Mouse (Mus musculus) T-helper 17 cell (primary cell): ENCODE results near the gene Slc1a2.

Source experiments
- in situ Hi-C, 2 experiments: fragments of 300-600 bp; cut with MboI, MseI; formaldehyde crosslinking; loops; 1 replicate in 1 of 2; 2 replicates in 1 of 2; pipeline ENCODE4 v1.15.1; 2025; ENCODE audit warnings: high pct_unique_total_duplicates in 2 of 2

Slc1a2 gene

DNA sequence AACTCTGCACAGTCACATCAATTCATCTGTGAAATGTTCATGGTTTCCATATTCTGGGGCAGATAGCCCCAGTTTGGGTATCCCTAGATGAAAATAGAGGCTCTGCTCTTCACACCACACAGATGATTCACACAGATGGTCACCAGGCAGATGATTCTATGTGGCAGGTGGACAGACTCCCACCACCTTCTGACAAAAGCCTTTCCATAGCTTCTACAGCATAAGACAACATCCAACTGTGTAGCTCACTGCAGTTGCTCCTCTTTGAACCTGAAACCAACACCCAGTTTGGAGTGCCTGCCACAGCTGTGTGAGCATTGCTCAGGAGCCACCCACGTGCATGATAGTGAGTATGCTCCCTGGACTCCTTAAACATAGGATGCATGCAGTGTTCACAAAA is 46.3 kb downstream of the Slc1a2 start:
- in situ Hi-C loops, result loop anchor here in 1 of 2 experiments (10.0 kb wide), 1 partner anchor 1390 kb away; no protein-coding TSS in a partner anchor

DNA sequence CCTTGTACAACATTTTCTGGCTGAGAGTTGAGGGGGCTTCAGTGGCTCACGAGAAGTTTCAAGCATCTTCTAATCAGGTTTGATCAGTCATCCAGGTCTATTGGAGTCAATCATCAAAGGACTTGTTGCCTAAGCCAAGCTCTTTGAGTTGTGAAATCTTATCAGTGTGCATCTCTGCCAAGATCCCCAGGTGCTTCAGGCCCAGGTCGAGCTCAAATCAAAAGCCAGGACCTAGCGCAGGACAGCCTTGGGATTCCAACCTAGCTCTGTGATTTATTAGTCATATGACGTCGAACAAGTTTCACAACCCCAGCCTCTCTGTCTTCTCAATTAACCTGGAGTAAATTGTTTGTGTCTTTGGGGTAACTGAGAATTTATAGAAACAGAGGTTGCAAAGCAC is 53.1 kb downstream of the Slc1a2 start:
- in situ Hi-C loops, result no loop called here

- in situ Hi-C loops, result no loop called here
These were observed 53.6 kb downstream of the Slc1a2 start for GRCm38 (mm10) chr2:102712049-102712448.

GRCm38 (mm10) chr2:102712678-102713628 is 54.5 kb downstream of the Slc1a2 start:
- in situ Hi-C loops, result no loop called here

DNA sequence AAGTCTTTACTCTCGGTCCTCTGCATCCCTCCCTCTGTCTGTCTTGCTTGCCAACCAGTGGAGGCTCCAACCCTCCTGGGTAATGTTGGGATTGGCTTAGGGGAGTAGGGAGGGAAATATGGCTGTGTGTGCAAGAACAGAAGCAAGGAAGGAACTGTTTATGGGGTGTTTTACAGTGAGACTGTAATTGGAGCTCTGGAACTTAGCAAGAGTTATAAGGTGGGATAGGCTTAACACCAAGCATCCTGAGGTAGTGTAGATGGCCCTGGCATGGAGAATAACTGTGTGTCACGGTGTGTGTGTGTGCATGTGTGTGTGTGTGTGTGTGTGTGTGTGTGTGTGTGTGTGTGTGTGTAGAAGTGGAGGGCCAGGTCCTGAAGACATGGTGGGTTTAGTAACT is 55.9 kb downstream of the Slc1a2 start:
- in situ Hi-C loops, result no loop called here

DNA sequence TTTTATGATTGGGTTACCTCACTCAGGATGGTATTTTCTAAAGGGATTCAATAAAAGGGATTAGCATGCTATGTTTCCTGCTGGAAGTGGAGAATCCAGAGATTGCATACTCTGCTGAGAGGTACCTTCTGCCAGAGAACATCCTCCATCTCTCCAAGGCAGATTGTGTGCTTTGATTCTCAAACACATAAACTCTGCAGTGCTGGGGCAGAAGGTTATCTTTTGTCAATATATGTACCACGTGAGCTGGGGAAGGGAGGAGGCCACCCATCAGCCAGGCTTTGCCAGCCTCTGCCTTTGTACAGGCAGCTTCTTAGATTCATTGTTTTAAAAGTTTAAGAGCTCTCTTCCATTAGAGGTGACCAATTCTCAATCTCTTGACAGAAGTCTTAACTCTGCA is 57.3 kb downstream of the Slc1a2 start:
- in situ Hi-C loops, result no loop called here

DNA sequence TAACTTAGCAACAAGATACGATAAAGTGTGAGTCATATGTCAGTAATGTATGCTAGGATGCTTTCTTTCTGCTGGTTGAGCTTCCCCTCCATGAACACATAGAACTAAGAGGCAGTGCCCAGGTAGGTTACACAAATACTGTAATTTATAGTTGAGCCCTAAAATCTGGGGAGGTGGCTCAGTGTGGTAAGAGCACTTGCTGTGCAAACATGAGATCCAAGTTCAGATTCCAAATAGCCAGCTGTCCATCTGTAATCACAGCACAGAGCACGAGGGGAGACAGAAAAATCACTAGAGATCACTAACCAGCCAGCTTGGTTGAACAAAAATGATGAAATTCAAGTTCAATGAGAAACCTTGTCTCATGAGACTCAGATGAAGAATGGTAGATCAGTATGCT is 63.4 kb downstream of the Slc1a2 start:
- in situ Hi-C loops, result no loop called here

- in situ Hi-C loops, result loop anchor here in 1 of 2 experiments (5.0 kb wide), 1 partner anchor 38 kb away; no protein-coding TSS in a partner anchor
These were observed 66.6 kb downstream of the Slc1a2 start for GRCm38 (mm10) chr2:102725054-102725453.

DNA sequence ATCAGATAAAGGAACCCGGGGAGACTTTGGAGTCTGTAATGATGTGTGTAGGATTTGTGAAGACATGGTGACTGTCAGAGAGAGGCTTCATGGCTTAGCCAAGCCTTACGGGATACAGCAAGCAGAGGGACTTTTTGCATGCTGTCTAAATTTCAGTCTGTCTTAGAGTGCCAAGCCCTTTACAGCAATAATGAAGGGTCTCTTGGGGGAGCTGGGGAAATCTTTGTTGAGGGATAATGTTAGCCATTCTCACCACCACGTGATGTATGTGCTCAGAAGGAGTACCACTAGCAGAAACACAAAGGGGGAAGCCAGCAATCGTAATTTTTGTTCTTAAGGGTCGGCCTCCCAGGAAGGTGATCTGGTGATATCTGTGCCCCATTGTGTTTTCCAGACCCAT is 71.9 kb downstream of the Slc1a2 start:
- in situ Hi-C loops, result no loop called here

- in situ Hi-C loops, result no loop called here
These were observed 72.3 kb downstream of the Slc1a2 start for GRCm38 (mm10) chr2:102730788-102731187.

DNA sequence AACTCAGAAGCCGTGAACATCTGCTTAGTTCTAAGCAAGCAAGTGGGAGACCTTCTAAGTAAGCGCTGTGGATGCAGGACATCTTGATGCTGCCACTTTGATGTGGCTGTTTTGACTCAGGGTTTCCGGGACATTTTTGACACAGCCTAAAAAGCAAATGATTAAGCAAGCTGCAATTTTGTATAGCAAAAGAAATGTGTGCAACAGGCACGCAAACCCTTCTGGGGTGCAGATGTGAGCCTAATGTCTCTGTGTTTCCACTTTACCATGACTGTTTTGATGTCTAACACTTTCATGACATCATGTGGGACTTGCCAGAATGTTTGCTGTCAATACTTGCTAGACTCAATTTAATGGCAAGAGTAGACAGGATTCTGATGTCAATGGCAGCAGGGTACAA is 74.7 kb downstream of the Slc1a2 start:
- in situ Hi-C loops, result no loop called here

GRCm38 (mm10) chr2:102734055-102734454 is 75.6 kb downstream of the Slc1a2 start:
- in situ Hi-C loops, result no loop called here

- in situ Hi-C loops, result no loop called here
These were observed 76.6 kb downstream of the Slc1a2 start for GRCm38 (mm10) chr2:102735031-102735430.

GRCm38 (mm10) chr2:102735811-102736210 is 77.4 kb downstream of the Slc1a2 start:
- in situ Hi-C loops, result no loop called here

- in situ Hi-C loops, result no loop called here
These were observed 78.0 kb downstream of the Slc1a2 start for GRCm38 (mm10) chr2:102736490-102736889.

- in situ Hi-C loops, result no loop called here
These were observed 80.4 kb downstream of the Slc1a2 start for GRCm38 (mm10) chr2:102738852-102739251.

DNA sequence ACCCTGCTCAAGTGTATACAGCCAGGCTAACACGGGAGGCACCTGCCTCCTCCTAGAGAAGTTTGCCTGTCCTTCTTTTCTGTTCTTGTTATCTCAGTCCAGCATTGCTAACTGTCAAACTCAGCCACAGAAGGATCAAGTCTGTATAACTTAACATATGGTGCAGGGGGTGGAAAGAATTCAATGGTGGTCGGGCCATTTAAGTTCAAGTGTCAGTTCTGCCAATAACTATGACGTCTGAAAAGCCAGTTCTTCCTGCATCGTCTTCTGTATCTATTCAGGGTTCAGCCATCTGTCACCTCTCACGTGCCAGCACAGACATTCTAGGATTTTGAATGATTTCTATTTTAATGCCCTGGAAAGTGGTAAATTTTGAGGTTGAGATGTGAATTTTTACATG is 84.2 kb downstream of the Slc1a2 start:
- in situ Hi-C loops, result loop anchor here in 1 of 2 experiments (5.0 kb wide), 2 partner anchors 45 to 275 kb away; no protein-coding TSS in a partner anchor

DNA sequence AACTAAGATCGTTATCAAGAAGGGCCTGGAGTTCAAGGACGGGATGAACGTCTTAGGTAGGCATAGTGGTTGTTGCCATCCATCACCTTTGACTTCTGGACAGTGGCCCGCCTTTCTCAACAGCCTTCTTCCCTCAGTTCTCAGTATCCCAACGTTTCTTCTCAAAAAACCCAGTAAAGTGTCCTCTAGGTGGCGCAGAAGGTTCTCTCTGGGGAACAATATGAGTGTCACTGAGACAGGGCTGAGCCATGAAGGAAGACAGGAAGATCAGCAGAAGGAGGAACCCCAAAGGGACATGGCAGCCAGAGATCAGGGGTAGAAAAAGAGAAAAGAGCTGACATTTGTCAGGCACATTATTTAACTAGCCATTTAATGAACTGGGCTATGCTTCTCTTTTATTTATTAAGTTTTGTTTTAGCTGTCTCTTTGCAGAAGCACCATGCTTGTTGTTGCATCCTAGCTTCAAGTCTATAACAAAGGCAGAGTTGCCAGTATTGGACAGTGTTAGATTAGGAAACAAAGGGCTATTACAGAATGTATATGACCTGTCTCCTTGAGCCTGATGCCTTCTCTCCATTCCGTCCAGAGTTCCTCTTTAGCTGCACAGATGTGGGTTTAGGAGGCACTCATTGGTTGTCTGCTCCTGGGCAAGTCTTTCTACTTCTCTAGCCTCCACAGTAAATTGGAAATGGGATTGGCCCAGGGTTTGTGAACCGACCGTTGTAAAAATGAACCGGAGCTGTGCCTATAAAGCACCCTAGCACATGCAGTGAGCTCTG is 85.6 kb downstream of the Slc1a2 start:
- in situ Hi-C loops, result loop anchor here in 1 of 2 experiments (5.0 kb wide), 2 partner anchors 47 to 273 kb away; no protein-coding TSS in a partner anchor

GRCm38 (mm10) chr2:102745259-102745906 is 86.9 kb downstream of the Slc1a2 start:
- in situ Hi-C loops, result no loop called here

- in situ Hi-C loops, result no loop called here
These were observed 89.3 kb downstream of the Slc1a2 start for GRCm38 (mm10) chr2:102747758-102748157.

GRCm38 (mm10) chr2:102749926-102750325 is 91.5 kb downstream of the Slc1a2 start:
- in situ Hi-C loops, result no loop called here

DNA sequence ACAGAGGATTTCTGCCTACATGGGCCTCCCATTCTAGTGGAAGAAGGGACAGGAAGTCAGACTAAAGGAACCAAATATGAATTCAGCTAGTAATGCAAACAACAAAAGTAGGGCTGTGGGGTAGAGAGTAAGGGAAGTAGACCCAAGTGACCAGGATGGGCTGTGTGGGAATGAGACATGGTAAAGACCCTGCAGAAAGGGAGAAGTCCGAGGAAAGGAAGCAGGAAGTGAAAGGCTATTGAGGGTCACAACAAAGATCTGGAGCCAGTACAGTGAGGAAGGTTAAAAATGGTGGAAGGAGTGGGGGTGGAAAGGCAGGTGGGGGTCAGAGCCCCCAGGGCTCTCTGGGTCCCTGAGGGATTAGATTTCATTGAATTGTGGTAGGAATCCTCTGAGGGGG is 93.4 kb downstream of the Slc1a2 start:
- in situ Hi-C loops, result no loop called here
